Mouse (Mus musculus) hindbrain, postnatal 0 days (tissue): ENCODE measurements around the gene Fam76b. TPM values are rescaled to one million over a fixed set of nuclear protein-coding genes. Genes with fewer than 3 reads are reported as not detected.

Experiments used
- ATAC-seq: fragments of 200-750 bp; cut with Nextera tagmentation; 2 replicates; pipeline ENCODE4 v1.8.0; 2017; ENCODE audit warnings: mild to moderate bottlenecking, moderate TSS enrichment, moderate library complexity
- DNase-seq: peaks from one replicate; pipeline ENCODE4 v3.0.0-alpha.2; 2015; ENCODE audit warnings: low spot score
- H3K27ac ChIP-seq: fragments of 300-500 bp; sonication (generic); 2 replicates; pipeline ENCODE4 v1.5.1; 2014; ENCODE audit warnings: mild to moderate bottlenecking
- H3K27me3 ChIP-seq: fragments of 300-500 bp; sonication (generic); 2 replicates; pipeline ENCODE4 v1.6.1; 2014; ENCODE audit warnings: low read length, mixed read lengths; ENCODE audit not compliant: insufficient read depth
- H3K36me3 ChIP-seq: fragments of 300-500 bp; sonication (generic); 2 replicates; pipeline ENCODE4 v1.6.1; 2014; ENCODE audit warnings: low read length, mixed read lengths; ENCODE audit not compliant: insufficient read depth
- H3K4me1 ChIP-seq: fragments of 300-500 bp; sonication (generic); 2 replicates; pipeline ENCODE4 v1.6.1; 2014; ENCODE audit warnings: antibody characterized with exemption, low read length, mixed read lengths; ENCODE audit not compliant: insufficient read depth
- H3K4me2 ChIP-seq: fragments of 300-500 bp; sonication (generic); 2 replicates; pipeline ENCODE4 v1.6.1; 2014; ENCODE audit warnings: low read depth, mild to moderate bottlenecking, low read length, moderate library complexity, mixed read lengths
- H3K4me3 ChIP-seq: fragments of 300-500 bp; sonication (generic); 2 replicates; pipeline ENCODE4 v1.5.1; 2014; ENCODE audit warnings: low read length
- H3K9ac ChIP-seq: fragments of 300-500 bp; sonication (generic); replicated peaks from 2 replicates; pipeline ENCODE4 v1.6.1; 2014; ENCODE audit warnings: mild to moderate bottlenecking, low read length, moderate library complexity, mixed read lengths
- H3K9me3 ChIP-seq: fragments of 300-500 bp; sonication (generic); 2 replicates; pipeline ENCODE4 v1.6.1; 2016; ENCODE audit warnings: low read length, mixed read lengths
- CTCF ChIP-seq: IDR thresholded peaks from 2 replicates; pipeline ENCODE4 v1.5.1; 2016; ENCODE audit warnings: antibody characterized with exemption, control low read depth, low read depth
- WGBS: fragments of 180-500 bp; shearing (Covaris S2); extraction: QIAGEN DNeasy Blood & Tissue Kit; methylation state at CpG from one replicate; pipeline ENCODE4 v1.1.7; 2014; 5-methylcytosine and 5-hydroxymethylcytosine counted together
- polyA plus RNA-seq: library from polyadenylated mRNA; unstranded; fragments of >200 nt; fragmentation: Nextera tagmentation; extraction: Ambion mirVana; gene quantifications from 2 replicates; pipeline ENCODE4 v1.2.1, GENCODE M21; 2015
- total RNA-seq: library from RNA; depleted of rRNA; stranded (reverse); fragments of >200 nt; gene quantifications from 2 replicates; pipeline ENCODE4 v1.2.3, GENCODE M21; 2014

Gene Fam76b
- total and polyA plus RNA-seq, 2 experiments from 2014 or later: 13.9 to 21.5 TPM

GRCm38 (mm10) chr9:13856777-13857176 is 29.3 kb downstream of the Fam76b start:
- Histone ChIP-seq H3K9ac (no peak overlapping the region), H3K4me1 (no peaks in the 10 kb centered on the region), H3K27me3 (no peaks in the 10 kb centered on the region), H3K36me3 (no peaks in the 10 kb centered on the region), H3K4me3 (no peak overlapping the region), H3K4me2 (no peak overlapping the region), H3K9me3 (no peaks in the 10 kb centered on the region), H3K27ac (no peak overlapping the region)
- DNase-seq (no peak), ATAC-seq (no peak)
- no peak for TF ChIP-seq CTCF
- 78% methylated on average over 4 of the region's 4 CpGs for WGBS

GRCm38 (mm10) chr9:13867646-13868045 is 40.1 kb downstream of the Fam76b start:
- Histone ChIP-seq H3K4me2 (no peak overlapping the region), H3K27ac (no peak overlapping the region), H3K27me3 (no peaks in the 10 kb centered on the region), H3K36me3 (no peaks in the 10 kb centered on the region), H3K4me3 (no peak overlapping the region), H3K4me1 (no peaks in the 10 kb centered on the region), H3K9ac (no peak overlapping the region), H3K9me3 (no peaks in the 10 kb centered on the region)
- no peak for TF ChIP-seq CTCF
- no peak for DNase-seq
- ATAC-seq: no peak
- WGBS: 57% methylated on average over 2 of the region's 2 CpGs

DNA sequence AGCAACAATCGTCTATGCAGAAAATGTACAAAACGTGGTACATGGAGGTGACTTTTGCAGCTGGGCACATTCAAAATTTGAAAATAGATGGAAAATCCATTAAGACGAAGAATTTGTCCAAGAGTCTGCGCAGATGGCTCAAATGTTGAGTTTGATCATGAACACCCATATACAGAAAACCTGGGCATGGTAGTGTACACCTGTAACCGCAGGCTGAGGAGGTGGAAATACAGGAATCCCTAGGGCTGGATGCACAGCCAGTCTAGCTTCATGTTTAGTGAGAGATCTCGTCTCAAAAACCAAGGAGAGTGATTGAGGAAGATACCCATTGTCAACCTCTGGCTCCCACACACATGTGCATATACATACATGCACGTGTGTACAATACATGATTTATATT is 44.1 kb downstream of the Fam76b start:
- Histone ChIP-seq H3K9ac (no peak overlapping the region), H3K27me3 (no peaks in the 10 kb centered on the region), H3K4me1 (no peaks in the 10 kb centered on the region), H3K9me3 (no peaks in the 10 kb centered on the region), H3K4me3 (no peak overlapping the region), H3K36me3 (no peaks in the 10 kb centered on the region), H3K27ac (no peak overlapping the region), H3K4me2 (no peak overlapping the region)
- DNase-seq (no peak), ATAC-seq (no peak)
- 87% methylated on average over 7 of the region's 7 CpGs for whole genome bisulfite sequencing
- no peak for TF ChIP-seq CTCF

GRCm38 (mm10) chr9:13874359-13874758 is 46.8 kb downstream of the Fam76b start:
- no peaks in the 10 kb centered on the region for H3K36me3 ChIP-seq
- ATAC-seq (no peak), DNase-seq (no peak)
- no peak overlapping the region for H3K4me3 ChIP-seq
- no peaks in the 10 kb centered on the region for H3K9me3 ChIP-seq
- H3K4me2 ChIP-seq: no peak overlapping the region
- H3K9ac ChIP-seq: no peak overlapping the region
- no peaks in the 10 kb centered on the region for H3K4me1 ChIP-seq
- 51% methylated on average over 2 of the region's 2 CpGs for WGBS
- no peaks in the 10 kb centered on the region for H3K27me3 ChIP-seq
- TF ChIP-seq CTCF: peak; percentile 50
- H3K27ac ChIP-seq: no peak overlapping the region

- H3K9me3 ChIP-seq: no peaks in the 10 kb centered on the region
- no peak for TF ChIP-seq CTCF
- H3K27me3 ChIP-seq: no peaks in the 10 kb centered on the region
- H3K36me3 ChIP-seq: no peaks in the 10 kb centered on the region
- ATAC-seq (no peak), DNase-seq (no peak)
- WGBS: 48% methylated on average over 2 of the region's 2 CpGs
- H3K27ac ChIP-seq: no peak overlapping the region
- H3K9ac ChIP-seq: no peak overlapping the region
- no peak overlapping the region for H3K4me3 ChIP-seq
- no peak overlapping the region for H3K4me2 ChIP-seq
- H3K4me1 ChIP-seq: no peaks in the 10 kb centered on the region
Observed at GRCm38 (mm10) chr9:13875340-13875739, 47.8 kb downstream of the Fam76b start.

DNA sequence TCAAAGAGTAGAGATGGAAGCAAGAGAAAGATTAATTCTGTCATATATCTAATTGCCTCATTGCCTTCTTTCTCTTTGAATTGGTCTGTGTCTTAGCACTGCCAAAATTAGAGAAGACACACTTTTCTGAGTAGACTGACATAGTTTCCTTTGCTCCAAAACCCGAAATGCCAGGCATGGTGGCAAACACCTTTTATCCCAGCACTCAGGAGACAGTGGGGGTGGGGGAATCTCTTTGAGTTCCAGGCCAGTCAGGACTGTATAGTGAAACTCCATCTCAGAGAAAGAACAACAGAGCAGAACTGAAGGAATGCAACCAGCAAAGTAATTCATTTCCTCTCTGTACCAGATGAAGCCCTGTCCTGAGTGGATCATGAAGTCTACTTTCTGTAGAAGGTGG is 53.2 kb downstream of the Fam76b start:
- Histone ChIP-seq H3K27ac (no peak overlapping the region), H3K4me3 (no peak overlapping the region), H3K4me2 (no peak overlapping the region), H3K4me1 (no peaks in the 10 kb centered on the region), H3K27me3 (no peaks in the 10 kb centered on the region), H3K9ac (no peak overlapping the region), H3K9me3 (no peaks in the 10 kb centered on the region), H3K36me3 (no peaks in the 10 kb centered on the region)
- TF ChIP-seq CTCF: no peak
- WGBS: 44% methylated on average over 1 of the region's 1 CpGs
- no peak for DNase-seq
- ATAC-seq: no peak

GRCm38 (mm10) chr9:13882478-13882877 is 55.0 kb downstream of the Fam76b start:
- Histone ChIP-seq H3K9me3 (no peaks in the 10 kb centered on the region), H3K27me3 (no peaks in the 10 kb centered on the region), H3K4me3 (no peak overlapping the region), H3K27ac (no peak overlapping the region), H3K9ac (no peak overlapping the region), H3K4me2 (no peak overlapping the region), H3K36me3 (no peaks in the 10 kb centered on the region), H3K4me1 (no peaks in the 10 kb centered on the region)
- 51% methylated on average over 2 of the region's 2 CpGs for WGBS
- TF ChIP-seq CTCF: no peak
- ATAC-seq: no peak
- no peak for DNase-seq
